Mouse (Mus musculus): ENCODE measurements at regions not wholly inside any gene's neighbourhood (a gene's known extent, or its start where the extent isn't known, plus 50 kb on each side); places are given as distances from the start of the nearest gene placed in this dataset.

GRCm38 (mm10) chr13:101565323-101565722 is 202.7 kb downstream of the Pik3r1 start:
- no peak for DNase-seq (ENCODE audit: extremely low spot score in 1 of 2, low spot score in 1 of 2)

- no peak for DNase-seq (ENCODE audit: extremely low spot score in 1 of 2, low spot score in 1 of 2)
Measured at GRCm38 (mm10) chr13:101555371-101555874, 212.6 kb downstream of the Pik3r1 start.

- no peak for DNase-seq (ENCODE audit: extremely low spot score in 1 of 2, low spot score in 1 of 2)
Measured at GRCm38 (mm10) chr13:101553131-101553549, 214.9 kb downstream of the Pik3r1 start.

- no peak for DNase-seq (ENCODE audit: extremely low spot score in 1 of 2, low spot score in 1 of 2)
Measured at GRCm38 (mm10) chr13:101552451-101552850, 215.6 kb downstream of the Pik3r1 start.

GRCm38 (mm10) chr13:101551068-101551467 is 216.9 kb downstream of the Pik3r1 start:
- DNase-seq (ENCODE audit: extremely low spot score in 1 of 2, low spot score in 1 of 2) = no peak

GRCm38 (mm10) chr13:101550526-101550925 is 217.5 kb downstream of the Pik3r1 start:
- DNase-seq (ENCODE audit: extremely low spot score in 1 of 2, low spot score in 1 of 2) = no peak

- DNase-seq (ENCODE audit: extremely low spot score in 1 of 2, low spot score in 1 of 2) = no peak
Measured at GRCm38 (mm10) chr13:101547887-101548286, 220.1 kb downstream of the Pik3r1 start.

GRCm38 (mm10) chr13:101547365-101547764 is 220.7 kb downstream of the Pik3r1 start:
- no peak for DNase-seq (ENCODE audit: extremely low spot score in 1 of 2, low spot score in 1 of 2)

- DNase-seq (ENCODE audit: extremely low spot score in 1 of 2, low spot score in 1 of 2) = no peak
Measured at GRCm38 (mm10) chr13:101545344-101546181, 222.5 kb downstream of the Pik3r1 start.

- DNase-seq (ENCODE audit: extremely low spot score in 1 of 2, low spot score in 1 of 2) = no peak
Measured at GRCm38 (mm10) chr13:101540391-101541191, 227.4 kb downstream of the Pik3r1 start.

- DNase-seq (ENCODE audit: extremely low spot score in 1 of 2, low spot score in 1 of 2) = no peak
Measured at GRCm38 (mm10) chr13:101538110-101538509, 229.9 kb downstream of the Pik3r1 start.

GRCm38 (mm10) chr13:101536019-101536418 is 232.0 kb downstream of the Pik3r1 start:
- DNase-seq (ENCODE audit: extremely low spot score in 1 of 2, low spot score in 1 of 2) = no peak

- DNase-seq (ENCODE audit: extremely low spot score in 1 of 2, low spot score in 1 of 2) = no peak
Measured at GRCm38 (mm10) chr13:101535331-101535866, 232.6 kb downstream of the Pik3r1 start.

GRCm38 (mm10) chr13:101534490-101534889 is 233.5 kb downstream of the Pik3r1 start:
- DNase-seq (ENCODE audit: extremely low spot score in 1 of 2, low spot score in 1 of 2) = no peak

GRCm38 (mm10) chr13:101532913-101533312 is 235.1 kb downstream of the Pik3r1 start:
- DNase-seq (ENCODE audit: extremely low spot score in 1 of 2, low spot score in 1 of 2) = no peak

GRCm38 (mm10) chr13:101527691-101528090 is 240.3 kb downstream of the Pik3r1 start:
- no peak for DNase-seq (ENCODE audit: extremely low spot score in 1 of 2, low spot score in 1 of 2)

GRCm38 (mm10) chr13:101524781-101525180 is 243.2 kb downstream of the Pik3r1 start:
- no peak for DNase-seq (ENCODE audit: extremely low spot score in 1 of 2, low spot score in 1 of 2)

- no peak for DNase-seq (ENCODE audit: extremely low spot score in 1 of 2, low spot score in 1 of 2)
Measured at GRCm38 (mm10) chr13:101524223-101524622, 243.8 kb downstream of the Pik3r1 start.

- DNase-seq (ENCODE audit: extremely low spot score in 1 of 2, low spot score in 1 of 2) = no peak
Measured at GRCm38 (mm10) chr13:101523492-101523891, 244.5 kb downstream of the Pik3r1 start.

- no peak for DNase-seq (ENCODE audit: extremely low spot score in 1 of 2, low spot score in 1 of 2)
Measured at GRCm38 (mm10) chr13:101522597-101522996, 245.4 kb downstream of the Pik3r1 start.

GRCm38 (mm10) chr13:101513354-101513753 is 254.7 kb downstream of the Pik3r1 start:
- DNase-seq (ENCODE audit: extremely low spot score in 1 of 2, low spot score in 1 of 2) = no peak
